Mouse (Mus musculus): ENCODE measurements at regions not wholly inside any gene's neighbourhood (a gene's known extent, or its start where the extent isn't known, plus 50 kb on each side); places are given as distances from the start of the nearest gene placed in this dataset.

DNA sequence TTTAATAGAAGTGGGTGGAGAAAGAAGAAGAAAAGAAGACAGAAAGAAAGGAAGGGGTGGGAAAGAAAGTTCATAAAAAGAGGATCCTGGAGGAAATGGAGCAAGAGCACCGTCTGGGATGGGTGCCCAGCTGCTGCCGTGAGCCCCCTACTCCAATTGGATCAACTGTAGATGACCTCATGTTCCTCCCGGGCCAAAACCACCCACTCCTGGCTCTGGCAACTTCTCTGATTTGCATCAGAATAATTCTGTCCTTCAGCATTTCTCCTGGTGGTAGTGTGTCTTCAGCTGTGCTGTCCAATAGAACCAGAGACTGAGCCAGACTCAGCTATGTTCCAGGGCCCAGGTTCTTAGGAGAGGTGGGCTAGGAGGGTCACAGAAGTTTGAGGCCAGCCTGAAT, 212.6 kb downstream of the Satb1 start:
- WGBS (ENCODE audit: insufficient replicate concordance): 46% methylated on average over 3 of the region's 3 CpGs
- no peaks in the 10 kb centered on the region for H3K9me3 ChIP-seq (replicated peaks)
- no peaks in the 10 kb centered on the region for H3K27me3 ChIP-seq
- H3K36me3 ChIP-seq: no peaks in the 10 kb centered on the region
- no peaks in the 10 kb centered on the region for H3K4me1 ChIP-seq (replicated peaks)
- H3K9ac ChIP-seq: no peak overlapping the region
- no peak for DNase-seq
- ATAC-seq (ENCODE audit: low read depth): no peak
- H3K4me3 ChIP-seq (replicated peaks): no peak overlapping the region
- H3K4me2 ChIP-seq: no peak overlapping the region
- H3K27ac ChIP-seq: no peak overlapping the region

DNA sequence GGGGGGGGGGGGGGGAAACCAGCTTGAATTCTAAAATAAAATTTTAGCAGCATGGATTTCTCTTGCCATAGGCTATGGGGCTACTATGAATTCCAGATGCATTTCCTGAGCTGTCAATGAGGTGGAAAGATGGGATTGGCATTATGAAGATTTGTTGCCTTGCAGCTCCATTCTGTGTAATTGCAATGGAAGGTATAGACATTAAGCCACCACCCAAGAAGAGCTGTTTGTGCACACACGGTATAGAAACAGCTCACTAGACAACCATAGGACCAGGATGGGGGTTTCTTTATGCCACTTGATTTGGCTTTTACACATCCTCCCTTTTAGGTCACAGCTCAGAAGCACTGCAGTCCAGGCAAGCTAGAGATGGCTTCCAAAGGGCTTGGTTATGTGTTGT, 247.8 kb downstream of the Satb1 start:
- Histone ChIP-seq H3K4me3 (replicated peaks) (no peak overlapping the region), H3K9me3 (replicated peaks) (no peaks in the 10 kb centered on the region), H3K27me3 (no peaks in the 10 kb centered on the region), H3K27ac (no peak overlapping the region), H3K36me3 (no peaks in the 10 kb centered on the region), H3K4me2 (no peak overlapping the region), H3K4me1 (replicated peaks) (no peaks in the 10 kb centered on the region), H3K9ac (no peak overlapping the region)
- ATAC-seq (ENCODE audit: low read depth): no peak
- DNase-seq: no peak
- 68% methylated on average over 1 of the region's 1 CpGs for WGBS (ENCODE audit: insufficient replicate concordance)

DNA sequence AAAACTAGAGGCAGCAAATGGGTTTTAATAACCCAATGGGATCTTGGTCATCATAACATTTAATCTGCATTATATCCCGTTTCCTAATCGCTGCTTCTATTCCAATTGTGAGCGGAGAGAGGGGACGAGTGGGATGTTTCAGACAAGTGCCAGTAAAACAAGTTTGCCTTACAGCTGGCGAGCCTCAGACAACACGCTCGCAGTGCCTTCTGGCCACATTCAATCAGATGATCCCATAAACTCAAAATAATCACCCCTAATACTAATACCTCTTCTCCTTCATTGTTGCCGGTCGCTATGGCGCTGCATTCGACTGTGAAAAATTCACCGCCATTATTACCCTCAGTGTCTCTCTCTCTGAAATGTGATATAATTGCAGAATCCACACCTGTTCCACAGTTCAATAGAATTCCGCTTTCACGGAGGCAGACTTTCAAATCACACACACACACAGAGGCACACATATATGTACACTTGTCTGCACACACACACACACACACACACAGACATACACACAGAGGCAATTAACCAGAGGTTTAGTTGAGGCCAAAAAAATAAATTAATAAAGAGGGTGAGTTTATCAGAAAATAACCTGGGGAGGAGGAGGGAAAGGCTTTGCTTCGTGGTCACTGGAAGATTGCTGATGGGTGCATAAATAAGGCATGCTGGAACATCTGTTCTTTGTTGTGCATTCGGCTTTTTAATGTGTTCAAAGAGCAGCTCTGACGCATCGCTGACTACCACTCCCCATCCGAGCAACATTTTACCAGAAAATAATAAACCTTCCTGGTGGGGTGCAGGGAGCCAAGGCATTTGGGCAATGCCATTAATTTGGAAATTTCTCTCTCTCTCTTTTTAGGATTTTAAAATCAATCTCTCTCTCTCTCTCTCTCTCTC, 248.9 kb downstream of the Satb1 start:
- Histone ChIP-seq H3K4me3 (replicated peaks) (no peak overlapping the region), H3K9me3 (replicated peaks) (no peaks in the 10 kb centered on the region), H3K36me3 (no peaks in the 10 kb centered on the region), H3K27ac (no peak overlapping the region), H3K9ac (no peak overlapping the region), H3K4me1 (replicated peaks) (no peaks in the 10 kb centered on the region), H3K4me2 (no peak overlapping the region), H3K27me3 (no peaks in the 10 kb centered on the region)
- DNase-seq: no peak
- WGBS (ENCODE audit: insufficient replicate concordance): 75% methylated on average over 19 of the region's 19 CpGs
- ATAC-seq (ENCODE audit: low read depth): no peak

DNA sequence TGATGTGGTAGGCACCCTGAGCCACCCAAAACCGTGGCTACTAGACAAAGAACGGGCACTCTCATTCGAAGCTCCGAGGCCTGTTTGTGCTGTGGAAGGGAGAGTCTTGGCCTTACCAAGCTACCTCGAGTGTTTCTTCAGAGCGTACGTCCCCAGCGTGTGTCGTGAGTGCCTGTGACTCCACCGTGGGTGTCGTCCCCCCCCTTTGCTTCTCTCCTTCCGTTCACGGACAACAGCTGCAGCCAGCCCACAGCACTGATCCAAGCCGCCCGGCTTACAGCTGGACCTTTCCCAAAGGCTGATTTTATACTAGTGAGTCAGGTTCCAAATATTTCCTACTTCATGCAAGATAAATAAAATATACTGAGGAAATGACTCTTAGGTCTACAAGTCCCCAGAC, 249.8 kb downstream of the Satb1 start:
- Histone ChIP-seq H3K4me2 (no peak overlapping the region), H3K4me3 (replicated peaks) (no peak overlapping the region), H3K27me3 (no peaks in the 10 kb centered on the region), H3K4me1 (replicated peaks) (no peaks in the 10 kb centered on the region), H3K27ac (no peak overlapping the region), H3K9ac (no peak overlapping the region), H3K9me3 (replicated peaks) (no peaks in the 10 kb centered on the region), H3K36me3 (no peaks in the 10 kb centered on the region)
- no peak for DNase-seq
- 76% methylated on average over 15 of the region's 15 CpGs for WGBS (ENCODE audit: insufficient replicate concordance)
- no peak for ATAC-seq (ENCODE audit: low read depth)

DNA sequence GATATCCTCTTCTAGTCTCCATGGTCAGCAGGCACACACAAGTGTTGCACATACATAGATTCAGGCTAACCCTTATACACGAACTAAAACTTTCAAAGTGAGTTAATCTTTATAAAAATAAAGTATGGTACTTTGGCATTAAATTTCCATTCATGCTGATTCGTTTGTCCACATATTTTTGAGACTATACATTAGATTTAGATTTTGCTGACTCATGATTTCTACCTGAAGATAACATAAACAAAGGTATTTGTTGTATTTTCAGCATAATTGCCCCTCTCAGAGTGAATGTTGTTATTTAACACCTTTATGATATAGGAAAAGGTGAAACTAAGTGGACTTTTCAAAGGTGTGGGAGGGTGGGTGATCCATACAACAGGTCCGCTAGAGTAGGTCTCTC, 277.2 kb downstream of the Satb1 start:
- Histone ChIP-seq H3K27ac (no peak overlapping the region), H3K4me1 (replicated peaks) (no peaks in the 10 kb centered on the region; the same call in 1 of the 2 replicates), H3K27me3 (no peaks in the 10 kb centered on the region), H3K4me2 (no peak overlapping the region), H3K9me3 (replicated peaks) (no peaks in the 10 kb centered on the region), H3K36me3 (no peaks in the 10 kb centered on the region), H3K4me3 (replicated peaks) (no peak overlapping the region), H3K9ac (no peak overlapping the region)
- DNase-seq: no peak
- 66% methylated on average over 3 of the region's 3 CpGs for WGBS (ENCODE audit: insufficient replicate concordance)
- no peak for ATAC-seq (ENCODE audit: low read depth)

DNA sequence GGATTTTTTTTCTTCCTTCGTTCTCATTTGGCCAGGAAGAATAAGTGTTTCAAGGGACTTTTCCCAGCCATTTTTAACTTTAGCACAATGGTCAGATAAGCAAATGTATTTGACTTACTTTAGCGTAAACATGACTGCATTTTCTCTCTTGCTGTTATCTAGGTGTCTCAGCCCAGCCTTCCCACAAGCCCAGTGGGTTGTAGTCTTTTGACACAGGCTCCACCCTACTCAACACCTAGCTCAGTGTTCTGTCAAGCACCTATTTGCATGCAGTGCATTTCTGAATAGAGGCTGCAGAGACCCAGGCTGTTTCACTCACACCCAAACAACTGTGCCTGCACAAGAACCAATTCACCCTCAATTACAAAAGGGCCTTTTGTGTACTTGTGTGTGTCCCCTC, 278.6 kb downstream of the Satb1 start:
- WGBS (ENCODE audit: insufficient replicate concordance): 28% methylated on average over 2 of the region's 2 CpGs
- peak; percentile 56 for ATAC-seq (ENCODE audit: low read depth)
- DNase-seq: peak; percentile 2
- H3K4me3 ChIP-seq (replicated peaks): no peak overlapping the region
- H3K27ac ChIP-seq: no peak overlapping the region
- no peak overlapping the region for H3K4me2 ChIP-seq
- no peaks in the 10 kb centered on the region for H3K27me3 ChIP-seq
- no peaks in the 10 kb centered on the region for H3K36me3 ChIP-seq
- no peaks in the 10 kb centered on the region for H3K9me3 ChIP-seq (replicated peaks)
- H3K9ac ChIP-seq: no peak overlapping the region
- H3K4me1 ChIP-seq (replicated peaks): no peaks in the 10 kb centered on the region; the same call in 1 of the 2 replicates

DNA sequence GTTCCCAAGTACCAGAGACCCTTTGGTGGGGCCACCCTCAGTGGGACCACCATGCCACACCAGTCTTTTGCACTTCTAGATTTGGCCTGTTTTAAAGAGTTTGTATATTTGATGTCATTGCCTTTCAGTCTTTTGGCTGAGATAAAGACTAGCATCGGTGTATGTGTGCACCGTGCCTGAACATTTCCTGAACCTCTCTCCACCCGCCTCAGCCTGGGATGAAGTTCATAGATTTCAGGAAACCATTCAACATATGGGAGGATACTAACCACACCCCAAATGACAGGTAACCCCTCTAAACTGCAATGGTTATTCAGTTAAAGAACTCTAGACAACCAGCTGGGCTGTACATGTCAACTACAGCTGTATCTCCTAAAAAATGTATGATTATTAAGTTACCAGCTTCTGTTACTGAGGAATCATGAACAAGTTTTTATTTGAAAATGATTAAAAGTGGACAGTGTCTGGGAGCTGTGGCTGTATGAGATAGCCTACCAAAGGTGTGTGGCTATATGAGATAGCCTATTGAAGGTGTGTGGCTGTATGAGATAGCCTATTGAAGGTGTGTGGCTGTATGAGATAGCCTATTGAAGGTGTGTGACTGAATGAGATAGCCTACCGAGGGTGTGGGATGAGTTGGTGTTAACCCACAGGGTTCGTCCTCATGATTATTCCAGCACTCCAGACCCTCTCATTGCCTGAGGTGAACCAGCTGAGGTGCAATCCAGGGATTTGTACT, 280.6 kb downstream of the Satb1 start:
- DNase-seq: no peak
- WGBS (ENCODE audit: insufficient replicate concordance): 54% methylated on average over 5 of the region's 5 CpGs
- H3K36me3 ChIP-seq: no peaks in the 10 kb centered on the region
- H3K9ac ChIP-seq: no peak overlapping the region
- no peak overlapping the region for H3K4me2 ChIP-seq
- no peaks in the 10 kb centered on the region for H3K9me3 ChIP-seq (replicated peaks)
- H3K27ac ChIP-seq: peak overlapping the region; percentile 47; the same call in 1 of the 2 replicates
- ATAC-seq (ENCODE audit: low read depth): peak; percentile 90
- no peaks in the 10 kb centered on the region for H3K27me3 ChIP-seq
- H3K4me3 ChIP-seq (replicated peaks): no peak overlapping the region
- no peaks in the 10 kb centered on the region; the same call in 1 of the 2 replicates for H3K4me1 ChIP-seq (replicated peaks)

DNA sequence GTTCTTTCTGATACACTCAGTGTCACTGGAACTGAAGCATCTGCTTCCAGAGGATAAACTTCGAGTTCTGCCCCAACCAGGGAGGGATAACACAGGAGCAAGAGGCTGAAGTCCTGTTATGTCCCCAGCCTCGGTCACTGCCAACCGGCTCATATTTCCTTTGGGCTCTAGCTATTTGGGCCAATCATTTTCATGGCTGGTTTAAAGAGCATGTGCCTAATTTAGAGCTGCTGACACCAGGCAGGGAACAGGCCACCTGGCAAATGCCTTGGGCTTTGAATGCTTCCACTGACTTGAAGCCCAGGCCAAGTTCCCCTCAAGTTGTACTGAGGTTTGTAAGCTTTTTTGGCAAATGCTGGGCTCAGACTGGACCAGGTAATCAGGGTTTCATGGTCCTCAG, 286.1 kb downstream of the Satb1 start:
- no peak overlapping the region for H3K4me2 ChIP-seq
- no peak overlapping the region for H3K9ac ChIP-seq
- 55% methylated on average over 3 of the region's 3 CpGs for WGBS (ENCODE audit: insufficient replicate concordance)
- no peak for DNase-seq
- no peaks in the 10 kb centered on the region for H3K4me1 ChIP-seq (replicated peaks)
- ATAC-seq (ENCODE audit: low read depth): no peak
- no peaks in the 10 kb centered on the region for H3K9me3 ChIP-seq (replicated peaks)
- no peaks in the 10 kb centered on the region for H3K27me3 ChIP-seq
- no peak overlapping the region for H3K27ac ChIP-seq
- H3K36me3 ChIP-seq: no peaks in the 10 kb centered on the region
- no peak overlapping the region for H3K4me3 ChIP-seq (replicated peaks)

DNA sequence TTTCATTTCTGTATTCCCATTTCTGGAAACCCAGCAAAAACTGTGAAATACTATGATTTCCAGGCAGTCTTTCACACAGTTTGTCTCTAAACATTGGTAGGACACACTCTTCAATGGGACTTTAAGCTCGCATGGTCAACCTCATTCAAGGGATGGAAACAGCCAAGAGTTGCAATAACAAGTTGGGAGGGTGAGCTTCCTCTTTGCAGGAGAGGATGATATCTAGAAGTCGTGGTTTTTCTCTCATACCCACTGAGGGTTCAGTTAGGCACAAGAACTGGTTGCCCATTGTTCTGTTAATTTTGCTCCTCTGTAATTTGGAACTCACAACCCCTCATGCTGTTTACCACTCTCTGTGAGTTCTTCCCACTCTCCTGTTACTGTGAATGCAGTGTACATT, 290.5 kb downstream of the Satb1 start:
- H3K4me2 ChIP-seq: no peak overlapping the region
- H3K36me3 ChIP-seq: no peaks in the 10 kb centered on the region
- H3K27me3 ChIP-seq: no peaks in the 10 kb centered on the region
- WGBS (ENCODE audit: insufficient replicate concordance): 20% methylated on average over 2 of the region's 2 CpGs
- no peak overlapping the region for H3K9ac ChIP-seq
- no peaks in the 10 kb centered on the region for H3K9me3 ChIP-seq (replicated peaks)
- no peak overlapping the region for H3K27ac ChIP-seq
- no peak for ATAC-seq (ENCODE audit: low read depth)
- no peak overlapping the region for H3K4me3 ChIP-seq (replicated peaks)
- DNase-seq: no peak
- H3K4me1 ChIP-seq (replicated peaks): no peaks in the 10 kb centered on the region

DNA sequence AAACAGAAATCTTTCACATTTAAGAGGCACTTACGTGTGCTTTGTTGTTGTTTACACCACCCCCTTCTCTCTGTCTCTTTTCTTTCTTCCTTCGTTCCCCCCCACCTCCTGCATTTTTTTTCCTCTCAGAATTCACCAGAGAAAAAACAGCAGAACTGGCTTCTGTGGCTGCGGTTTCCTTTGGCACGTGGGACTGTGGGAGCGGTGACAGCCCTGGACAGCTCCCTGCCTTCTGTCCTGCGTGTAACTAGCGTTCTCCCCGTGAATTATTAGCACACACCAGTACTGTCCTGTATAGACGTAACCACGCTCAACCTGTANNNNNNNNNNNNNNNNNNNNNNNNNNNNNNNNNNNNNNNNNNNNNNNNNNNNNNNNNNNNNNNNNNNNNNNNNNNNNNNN, 298.4 kb downstream of the Satb1 start:
- no peaks in the 10 kb centered on the region for H3K4me1 ChIP-seq (replicated peaks)

DNA sequence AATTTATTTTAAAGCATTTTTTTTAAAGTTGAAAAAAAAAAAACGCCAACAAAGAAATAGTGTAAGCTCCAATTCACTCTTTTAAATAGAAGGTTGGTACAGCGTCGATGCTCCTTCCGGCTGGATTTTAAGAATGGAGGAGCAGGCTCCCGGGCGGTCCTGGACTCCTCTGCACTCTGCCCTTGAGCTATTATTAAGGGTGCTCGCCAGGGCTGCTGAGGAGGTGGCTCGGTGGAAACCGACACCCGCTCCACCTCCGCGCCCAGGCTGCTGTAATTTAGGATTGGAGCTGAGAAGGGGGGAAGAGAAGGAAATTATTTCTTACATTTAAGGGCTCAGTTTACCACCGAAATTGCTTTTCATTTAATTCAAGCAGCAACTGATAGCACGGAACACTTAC, 298.8 kb downstream of the Satb1 start:
- DNase-seq (no peak), ATAC-seq (ENCODE audit: low read depth) (no peak)

More for the DNA sequence above, 298.4 kb downstream of the Satb1 start:
- H3K36me3 ChIP-seq: no peaks in the 10 kb centered on the region
- ATAC-seq (ENCODE audit: low read depth) (no peak), DNase-seq (no peak)
- H3K4me3 ChIP-seq (replicated peaks): no peak overlapping the region
- H3K9ac ChIP-seq: no peak overlapping the region
- H3K9me3 ChIP-seq (replicated peaks): no peaks in the 10 kb centered on the region
- WGBS (ENCODE audit: insufficient replicate concordance): 40% methylated on average over 10 of the region's 10 CpGs
- no peaks in the 10 kb centered on the region for H3K27me3 ChIP-seq
- no peak overlapping the region for H3K27ac ChIP-seq
- no peak overlapping the region for H3K4me2 ChIP-seq

More for the DNA sequence above, 298.8 kb downstream of the Satb1 start:
- Histone ChIP-seq H3K27ac (no peak overlapping the region), H3K27me3 (no peaks in the 10 kb centered on the region), H3K4me2 (0 out of 2 replicates have a peak overlapping the region, but pooled peaks have one; percentile 11), H3K4me3 (replicated peaks) (no peak overlapping the region), H3K9me3 (replicated peaks) (no peaks in the 10 kb centered on the region), H3K36me3 (no peaks in the 10 kb centered on the region), H3K9ac (no peak overlapping the region), H3K4me1 (replicated peaks) (no peaks in the 10 kb centered on the region)
- WGBS (ENCODE audit: insufficient replicate concordance): 46% methylated on average over 14 of the region's 14 CpGs

Measured in liver, embryonic 13.5 days (tissue).